Mouse (Mus musculus) urinary bladder, postnatal 4 days (tissue): ENCODE measurements around the gene Gm3685.
"Not testable (repeated sequence)": the region's sequence is repeated elsewhere in the genome, so short reads cannot be mapped to it uniquely, and the experiment has no call there.

Source experiments
- DNase-seq, 2 experiments: peaks; one replicate each; pipeline ENCODE4 v3.0.0; 2021 to 2022; ENCODE audit warnings: low spot score in 2 of 2

Gene Gm3685

GRCm38 (mm10) chr14:7044870-7045269 lies at the start of gene Gm3685:
Gene Gm3685, minus strand, starts transcription at chr14:7044970.
- DNase-seq = not testable (repeated sequence)

- peak; percentile 20 to 58 for DNase-seq
Observed at GRCm38 (mm10) chr14:7026781-7027749, 17.7 kb downstream of the Gm3685 start, which contains the start of gene Gm10406. Gene Gm10406, minus strand, starts transcription at chr14:7027449.

- DNase-seq = not testable (repeated sequence)
Observed at GRCm38 (mm10) chr14:7026274-7026673, 18.5 kb downstream of the Gm3685 start.
